Mouse (Mus musculus) liver, postnatal 0 days (tissue): ENCODE data around the gene Pnkp. TPM values are rescaled to one million over a fixed set of nuclear protein-coding genes. Genes with fewer than 3 reads are reported as not detected.
"Not testable (repeated sequence)": the region's sequence is repeated elsewhere in the genome, so short reads cannot be mapped to it uniquely, and the experiment has no call there.

Experiments used
- ATAC-seq: fragments of 200-750 bp; cut with Nextera tagmentation; 2 replicates; pipeline ENCODE4 v1.8.0; 2017; ENCODE audit warnings: mild to moderate bottlenecking, moderate library complexity
- DNase-seq: peaks from one replicate; pipeline ENCODE4 v3.0.0-alpha.2; 2016
- H3K27ac ChIP-seq: fragments of 300-500 bp; sonication (generic); 2 replicates; pipeline ENCODE4 v1.5.1; 2014; ENCODE audit warnings: antibody characterized with exemption, moderate library complexity, mild to moderate bottlenecking, low read depth
- H3K27me3 ChIP-seq: fragments of 300-500 bp; sonication (generic); 2 replicates; pipeline ENCODE4 v1.6.1; 2014; ENCODE audit warnings: low read length, control low read depth, mixed read lengths; ENCODE audit not compliant: insufficient read depth
- H3K36me3 ChIP-seq: fragments of 300-500 bp; sonication (generic); replicated peaks from 2 replicates; pipeline ENCODE4 v1.6.1; 2014; ENCODE audit warnings: mild to moderate bottlenecking, control low read depth, low read length, moderate library complexity, mixed read lengths; ENCODE audit not compliant: insufficient read depth
- H3K4me1 ChIP-seq: fragments of 300-500 bp; sonication (generic); 2 replicates; pipeline ENCODE4 v1.6.1; 2014; ENCODE audit warnings: antibody characterized with exemption, mild to moderate bottlenecking, control low read depth; ENCODE audit not compliant: insufficient read depth
- H3K4me2 ChIP-seq: fragments of 300-500 bp; sonication (generic); 2 replicates; pipeline ENCODE4 v1.6.1; 2014; ENCODE audit warnings: low read depth, mild to moderate bottlenecking, low read length, moderate library complexity, mixed read lengths
- H3K4me3 ChIP-seq: fragments of 300-500 bp; sonication (generic); 2 replicates; pipeline ENCODE4 v1.5.1; 2014; ENCODE audit warnings: low read depth, low read length
- H3K9ac ChIP-seq: fragments of 300-500 bp; sonication (generic); replicated peaks from 2 replicates; pipeline ENCODE4 v1.6.1; 2014; ENCODE audit warnings: mild to moderate bottlenecking, moderate library complexity
- H3K9me3 ChIP-seq: fragments of 300-500 bp; sonication (generic); 2 replicates; pipeline ENCODE4 v1.6.1; 2016; ENCODE audit warnings: mild to moderate bottlenecking, control low read depth, low read length, mixed read lengths
- CTCF ChIP-seq: sonication (generic); IDR thresholded peaks from 2 replicates; pipeline ENCODE4 v1.5.1; 2016; ENCODE audit warnings: antibody characterized with exemption, low read depth
- EP300 ChIP-seq: IDR thresholded peaks from 2 replicates; pipeline ENCODE4 v1.6.1; 2016; ENCODE audit warnings: antibody characterized with exemption, low read depth, mild to moderate bottlenecking
- WGBS: fragments of 180-500 bp; shearing (Covaris S2); extraction: QIAGEN DNeasy Blood & Tissue Kit; methylation state at CpG from one replicate; pipeline ENCODE4 v1.1.7; 2014; ENCODE audit not compliant: insufficient replicate concordance; 5-methylcytosine and 5-hydroxymethylcytosine counted together
- polyA plus RNA-seq: library from polyadenylated mRNA; unstranded; fragments of >200 nt; fragmentation: Nextera tagmentation; extraction: Ambion mirVana; gene quantifications from 2 replicates; pipeline ENCODE4 v1.2.1, GENCODE M21; 2015

Pnkp gene
- polyA plus RNA-seq, 1 experiment from 2014 or later = 27.9 TPM

DNA sequence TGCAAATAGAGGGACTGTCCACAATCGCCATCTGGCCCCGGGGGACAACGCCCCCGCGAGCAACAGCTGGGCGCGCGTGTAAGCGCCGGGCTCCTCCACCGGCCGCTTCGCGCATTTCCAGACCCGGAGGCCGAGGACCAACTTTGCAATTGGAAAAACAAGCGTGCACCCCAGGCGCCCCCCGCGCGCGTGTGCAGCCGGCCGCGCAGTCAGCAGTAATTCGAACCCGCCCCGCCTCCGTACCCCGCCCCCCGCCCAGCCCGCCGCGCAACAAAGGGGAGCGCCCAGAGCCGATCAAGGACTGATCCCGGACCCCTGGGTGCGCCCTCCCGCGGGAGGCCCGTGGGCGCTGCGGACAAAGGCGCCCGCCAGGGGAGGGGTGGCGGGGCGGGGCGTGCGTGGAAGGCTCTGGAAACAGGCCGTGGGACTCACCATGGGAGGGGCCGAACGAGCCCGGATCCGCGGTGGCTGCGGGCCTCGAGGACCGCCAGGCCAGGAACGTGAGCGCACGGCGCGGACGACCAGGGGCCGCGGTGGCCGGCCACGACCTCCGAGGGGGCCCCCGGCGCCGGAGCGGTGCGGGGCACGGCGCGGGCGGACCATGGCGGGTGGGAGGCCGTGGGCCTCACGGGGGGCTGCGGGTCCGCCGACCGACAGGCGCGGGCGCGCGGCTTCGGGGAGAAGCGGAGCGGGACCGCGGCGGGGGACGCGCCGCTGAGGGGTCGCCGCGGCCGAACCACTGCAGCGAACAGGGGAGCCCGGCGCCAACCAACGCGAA lies 12.2 kb downstream of the Pnkp start:
- Histone ChIP-seq H3K27me3 (no peaks in the 10 kb centered on the region), H3K4me1 (peaks cover 56% of the 10 kb centered on the region), H3K4me3 (peak overlapping the region; percentile 81), H3K9me3 (no peaks in the 10 kb centered on the region), H3K9ac (peak overlapping the region; percentile 94), H3K36me3 (peaks cover 2% of the 10 kb centered on the region; the same call in 1 of the 2 replicates), H3K4me2 (peak overlapping the region; percentile 99), H3K27ac (peak overlapping the region; percentile 96)
- under 1% methylated on average over 77 of the region's 108 CpGs for WGBS
- ATAC-seq (peak; percentile 12), DNase-seq (peak; percentile 73)
- no peak for TF ChIP-seq EP300
- TF ChIP-seq CTCF = no peak

GRCm38 (mm10) chr7:44869697-44870528 lies 13.0 kb downstream of the Pnkp start, which contains the start of gene Ptov1:
Gene Ptov1 (minus strand): TSS chr7:44869788.
- TF ChIP-seq EP300 = peak; percentile 65; the same call in 1 of the 2 replicates
- peak; percentile 2; the same call in 1 of the 2 replicates for TF ChIP-seq CTCF
- H3K4me2 ChIP-seq = peak within 1 kb of the TSS; percentile 99
- 6% methylated on average over 29 of the region's 29 CpGs for WGBS
- H3K36me3 ChIP-seq = no peaks in the 10 kb centered on the region
- H3K27me3 ChIP-seq = no peaks in the 10 kb centered on the region
- H3K4me3 ChIP-seq = peak within 1 kb of the TSS; percentile 81
- H3K9me3 ChIP-seq = no peaks in the 10 kb centered on the region
- H3K27ac ChIP-seq = peak within 1 kb of the TSS; percentile 96
- peaks cover 54% of the 10 kb centered on the region for H3K4me1 ChIP-seq
- H3K9ac ChIP-seq = peak within 1 kb of the TSS; percentile 94
- peak; percentile 92 for ATAC-seq
- DNase-seq = peak; percentile 87

- Histone ChIP-seq H3K36me3 (no peaks in the 10 kb centered on the region), H3K4me2 (peak overlapping the region; percentile 99; the same call in 1 of the 2 replicates), H3K9ac (peak overlapping the region; percentile 94; the same call in 1 of the 2 replicates), H3K9me3 (no peaks in the 10 kb centered on the region), H3K4me3 (peak overlapping the region; percentile 81; the same call in 1 of the 2 replicates), H3K27me3 (no peaks in the 10 kb centered on the region), H3K27ac (peak overlapping the region; percentile 96; the same call in 1 of the 2 replicates), H3K4me1 (peaks cover 47% of the 10 kb centered on the region)
- TF ChIP-seq EP300 (no peak), CTCF (no peak)
- no peak for ATAC-seq
- 80% methylated on average over 6 of the region's 6 CpGs for WGBS
- no peak for DNase-seq
Measured at GRCm38 (mm10) chr7:44870614-44871013, 13.7 kb downstream of the Pnkp start.

DNA sequence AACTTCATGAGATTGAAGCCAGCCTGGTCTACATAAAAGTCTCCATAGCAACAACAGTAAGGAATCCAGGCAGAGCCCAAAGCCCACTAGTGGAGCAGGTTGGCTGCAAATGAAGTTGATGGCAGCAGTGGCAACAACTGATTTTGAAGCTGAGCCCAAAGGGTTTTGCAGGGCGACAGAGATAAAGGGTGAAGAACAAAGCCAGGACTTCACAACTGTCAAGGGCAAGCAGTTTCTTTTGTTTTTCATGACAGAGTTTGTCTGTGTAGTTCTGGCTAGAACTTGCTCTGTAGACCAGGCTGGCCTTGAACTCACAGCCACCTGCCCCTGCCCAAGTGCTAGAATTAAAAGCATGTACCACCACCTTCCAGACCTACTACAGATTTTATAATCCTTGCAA lies 14.2 kb downstream of the Pnkp start:
- Histone ChIP-seq H3K27ac (no peak overlapping the region), H3K27me3 (no peaks in the 10 kb centered on the region), H3K4me2 (no peak overlapping the region), H3K36me3 (no peaks in the 10 kb centered on the region), H3K9me3 (no peaks in the 10 kb centered on the region), H3K4me1 (peaks cover 41% of the 10 kb centered on the region), H3K4me3 (no peak overlapping the region), H3K9ac (no peak overlapping the region)
- 77% methylated on average over 1 of the region's 1 CpGs for WGBS
- no peak for ATAC-seq
- TF ChIP-seq EP300 (no peak), CTCF (no peak)
- no peak for DNase-seq

DNA sequence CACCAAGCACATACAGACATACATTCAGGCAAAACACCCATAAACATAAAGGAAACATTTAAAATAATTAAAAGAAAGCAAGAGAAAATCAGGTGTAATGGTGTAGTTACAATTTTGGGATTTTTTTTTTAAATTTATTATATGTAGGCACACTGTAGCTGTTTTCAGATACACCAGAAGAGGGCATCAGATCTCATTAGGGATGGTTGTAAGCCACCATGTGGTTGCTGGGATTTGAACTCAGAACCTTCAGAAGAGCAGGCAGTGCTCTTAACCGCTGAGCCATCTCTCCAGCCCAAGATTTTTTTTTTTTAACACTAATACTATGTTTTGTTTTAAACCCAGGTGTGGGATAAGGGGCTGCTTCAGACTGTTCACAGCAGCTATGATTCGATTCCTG lies 14.8 kb downstream of the Pnkp start:
- not testable (repeated sequence) for ATAC-seq

GRCm38 (mm10) chr7:44877833-44878232 lies 20.9 kb downstream of the Pnkp start:
- Histone ChIP-seq H3K4me1 (peaks cover 4% of the 10 kb centered on the region), H3K4me3 (no peak overlapping the region), H3K27ac (no peak overlapping the region), H3K9me3 (no peaks in the 10 kb centered on the region), H3K27me3 (no peaks in the 10 kb centered on the region), H3K36me3 (peaks cover 37% of the 10 kb centered on the region), H3K4me2 (no peak overlapping the region), H3K9ac (no peak overlapping the region)
- DNase-seq (no peak), ATAC-seq (no peak)
- TF ChIP-seq CTCF = no peak
- no peak for TF ChIP-seq EP300
- 86% methylated on average over 14 of the region's 14 CpGs for WGBS

More for the DNA sequence above, 14.8 kb downstream of the Pnkp start:
- not testable (repeated sequence) for H3K9ac ChIP-seq, DNase-seq, H3K4me2 ChIP-seq, H3K4me3 ChIP-seq, H3K27ac ChIP-seq, H3K36me3 ChIP-seq, H3K9me3 ChIP-seq, H3K27me3 ChIP-seq
- H3K4me1 ChIP-seq = peaks cover 35% of the 10 kb centered on the region
- WGBS = 88% methylated on average over 2 of the region's 2 CpGs
- 0 out of 2 replicates have a peak, but pooled peaks have one; percentile 1 for TF ChIP-seq CTCF
